Mouse (Mus musculus): ENCODE results near the gene Hdac5. TPM values are rescaled to one million over a fixed set of nuclear protein-coding genes. Genes with fewer than 3 reads are reported as not detected.
A peak's percentile ranks its signal among the peaks of the same experiment; 100 is the strongest.

Hdac5 gene
- polyA plus RNA-seq, 1 experiment = 194 TPM

- DNase-seq = no peak
- Histone ChIP-seq H3K27ac (ENCODE audit: insufficient read depth, low read length) (no peak overlapping the region), H3K4me3 (replicated peaks; ENCODE audit: insufficient read depth, low read depth, low read length) (no peak overlapping the region), H3K4me1 (ENCODE audit: control insufficient read depth, insufficient read depth, low read length) (peaks cover 13% of the 10 kb centered on the region), H3K27me3 (ENCODE audit: control insufficient read depth, insufficient read depth, low read length) (no peaks in the 10 kb centered on the region)
- TF ChIP-seq POLR2A (IDR thresholded peaks at IDR 0.05; ENCODE audit: borderline replicate concordance, insufficient read depth, low read length) = no peak
- TF ChIP-seq CTCF (IDR thresholded peaks at IDR 0.05; ENCODE audit: borderline replicate concordance, insufficient read depth, low read depth, low read length) = no peak
- WGBS = 65% methylated on average over 6 of the region's 6 CpGs
Measured at GRCm38 (mm10) chr11:102198245-102198644, 31.7 kb downstream of the Hdac5 start.

- no peaks in the 10 kb centered on the region for H3K27me3 ChIP-seq (ENCODE audit: control insufficient read depth, insufficient read depth, low read length)
- 68% methylated on average over 21 of the region's 21 CpGs for WGBS
- H3K4me3 ChIP-seq (replicated peaks; ENCODE audit: insufficient read depth, low read depth, low read length) = no peak overlapping the region
- TF ChIP-seq CTCF (IDR thresholded peaks at IDR 0.05; ENCODE audit: borderline replicate concordance, insufficient read depth, low read depth, low read length) = no peak
- no peak for TF ChIP-seq POLR2A (IDR thresholded peaks at IDR 0.05; ENCODE audit: borderline replicate concordance, insufficient read depth, low read length)
- H3K27ac ChIP-seq (ENCODE audit: insufficient read depth, low read length) = no peak overlapping the region
- DNase-seq = peak in 1 of 2 experiments; percentile 58
- peaks cover 13% of the 10 kb centered on the region for H3K4me1 ChIP-seq (ENCODE audit: control insufficient read depth, insufficient read depth, low read length)
Measured at GRCm38 (mm10) chr11:102196018-102196797, 33.8 kb downstream of the Hdac5 start.

GRCm38 (mm10) chr11:102193657-102194440 is 36.1 kb downstream of the Hdac5 start:
- Histone ChIP-seq H3K4me1 (ENCODE audit: control insufficient read depth, insufficient read depth, low read length) (peaks cover 18% of the 10 kb centered on the region), H3K27me3 (ENCODE audit: control insufficient read depth, insufficient read depth, low read length) (no peaks in the 10 kb centered on the region), H3K27ac (ENCODE audit: insufficient read depth, low read length) (no peak overlapping the region), H3K4me3 (replicated peaks; ENCODE audit: insufficient read depth, low read depth, low read length) (no peak overlapping the region)
- 84% methylated on average over 9 of the region's 9 CpGs for WGBS
- TF ChIP-seq CTCF (IDR thresholded peaks at IDR 0.05; ENCODE audit: borderline replicate concordance, insufficient read depth, low read depth, low read length) (no peak), POLR2A (IDR thresholded peaks at IDR 0.05; ENCODE audit: borderline replicate concordance, insufficient read depth, low read length) (no peak)
- no peak for DNase-seq

GRCm38 (mm10) chr11:102190848-102191247 is 39.1 kb downstream of the Hdac5 start:
- no peak for DNase-seq
- H3K4me3 ChIP-seq (replicated peaks; ENCODE audit: insufficient read depth, low read depth, low read length) = no peak overlapping the region
- peaks cover 5% of the 10 kb centered on the region; the same call in 1 of the 2 replicates for H3K4me1 ChIP-seq (ENCODE audit: control insufficient read depth, insufficient read depth, low read length)
- TF ChIP-seq POLR2A (IDR thresholded peaks at IDR 0.05; ENCODE audit: borderline replicate concordance, insufficient read depth, low read length) = no peak
- TF ChIP-seq CTCF (IDR thresholded peaks at IDR 0.05; ENCODE audit: borderline replicate concordance, insufficient read depth, low read depth, low read length) = no peak
- H3K27me3 ChIP-seq (ENCODE audit: control insufficient read depth, insufficient read depth, low read length) = no peaks in the 10 kb centered on the region
- H3K27ac ChIP-seq (ENCODE audit: insufficient read depth, low read length) = no peak overlapping the region
- WGBS = 71% methylated on average over 4 of the region's 4 CpGs

GRCm38 (mm10) chr11:102189461-102190436 is 40.2 kb downstream of the Hdac5 start, which contains the start of gene G6pc3:
TSS of gene G6pc3 (plus strand) at chr11:102189620.
- no peaks in the 10 kb centered on the region for H3K27me3 ChIP-seq (ENCODE audit: control insufficient read depth, insufficient read depth, low read length)
- TF ChIP-seq CTCF (IDR thresholded peaks at IDR 0.05; ENCODE audit: borderline replicate concordance, insufficient read depth, low read depth, low read length) (no peak), POLR2A (IDR thresholded peaks at IDR 0.05; ENCODE audit: borderline replicate concordance, insufficient read depth, low read length) (0 out of 2 replicates have a peak, but pooled peaks have one; percentile 23)
- peak; percentile 90 to 91 for DNase-seq
- H3K4me1 ChIP-seq (ENCODE audit: control insufficient read depth, insufficient read depth, low read length) = peaks cover 5% of the 10 kb centered on the region; the same call in 1 of the 2 replicates
- peak within 1 kb of the TSS; percentile 67 for H3K4me3 ChIP-seq (replicated peaks; ENCODE audit: insufficient read depth, low read depth, low read length)
- WGBS = 2% methylated on average over 50 of the region's 50 CpGs
- no peak within 1 kb of the TSS for H3K27ac ChIP-seq (ENCODE audit: insufficient read depth, low read length)

- Histone ChIP-seq H3K4me1 (ENCODE audit: control insufficient read depth, insufficient read depth, low read length) (peaks cover 5% of the 10 kb centered on the region; the same call in 1 of the 2 replicates), H3K27ac (ENCODE audit: insufficient read depth, low read length) (no peak overlapping the region), H3K27me3 (ENCODE audit: control insufficient read depth, insufficient read depth, low read length) (no peaks in the 10 kb centered on the region), H3K4me3 (replicated peaks; ENCODE audit: insufficient read depth, low read depth, low read length) (no peak overlapping the region)
- DNase-seq = no peak
- TF ChIP-seq POLR2A (IDR thresholded peaks at IDR 0.05; ENCODE audit: borderline replicate concordance, insufficient read depth, low read length) (no peak), CTCF (IDR thresholded peaks at IDR 0.05; ENCODE audit: borderline replicate concordance, insufficient read depth, low read depth, low read length) (no peak)
- WGBS = 77% methylated on average over 6 of the region's 6 CpGs
Measured at GRCm38 (mm10) chr11:102188980-102189379, 41.0 kb downstream of the Hdac5 start.

- Histone ChIP-seq H3K27ac (ENCODE audit: insufficient read depth, low read length) (no peak overlapping the region), H3K4me3 (replicated peaks; ENCODE audit: insufficient read depth, low read depth, low read length) (no peak overlapping the region), H3K27me3 (ENCODE audit: control insufficient read depth, insufficient read depth, low read length) (no peaks in the 10 kb centered on the region), H3K4me1 (ENCODE audit: control insufficient read depth, insufficient read depth, low read length) (peaks cover 7% of the 10 kb centered on the region; the same call in 1 of the 2 replicates)
- TF ChIP-seq POLR2A (IDR thresholded peaks at IDR 0.05; ENCODE audit: borderline replicate concordance, insufficient read depth, low read length) (no peak), CTCF (IDR thresholded peaks at IDR 0.05; ENCODE audit: borderline replicate concordance, insufficient read depth, low read depth, low read length) (no peak)
- 65% methylated on average over 1 of the region's 1 CpGs for WGBS
- no peak for DNase-seq
Measured at GRCm38 (mm10) chr11:102186235-102186634, 43.7 kb downstream of the Hdac5 start.

Data from cerebellum, adult 2 months (tissue).